Mouse (Mus musculus) ES-Bruce4 (cell line): Measurements from ENCODE around the gene Mars. TPM values are rescaled to one million over a fixed set of nuclear protein-coding genes. Genes with fewer than 3 reads are reported as not detected.

Experiments used
- H3K27ac ChIP-seq: 2 replicates; pipeline ENCODE4 v1.5.1; 2012; ENCODE audit warnings: low read length, inconsistent platforms; ENCODE audit not compliant: insufficient read depth
- H3K27me3 ChIP-seq: 2 replicates; pipeline ENCODE4 v1.6.1; 2012; ENCODE audit warnings: mild to moderate bottlenecking, low read length, inconsistent platforms; ENCODE audit not compliant: control insufficient read depth, poor library complexity, insufficient read depth, severe bottlenecking
- H3K36me3 ChIP-seq: 2 replicates; pipeline ENCODE4 v1.6.1; 2012; ENCODE audit warnings: inconsistent platforms, mild to moderate bottlenecking, low read length, moderate library complexity; ENCODE audit not compliant: control insufficient read depth, poor library complexity, insufficient read depth, severe bottlenecking
- H3K4me1 ChIP-seq: one replicate; pipeline ENCODE4 v1.8.1; 2011; ENCODE audit warnings: low read length; ENCODE audit not compliant: control insufficient read depth, insufficient read depth
- H3K4me3 ChIP-seq: 2 replicates; pipeline ENCODE4 v1.5.1; 2011; ENCODE audit warnings: low read depth, mild to moderate bottlenecking, low read length
- H3K9ac ChIP-seq: 2 replicates; pipeline ENCODE4 v1.6.1; 2012; ENCODE audit warnings: low read depth, mild to moderate bottlenecking, inconsistent platforms; ENCODE audit not compliant: poor library complexity, severe bottlenecking
- H3K9me3 ChIP-seq: replicated peaks from 2 replicates; pipeline ENCODE4 v1.6.1; 2012; ENCODE audit warnings: mild to moderate bottlenecking, low read length, inconsistent platforms; ENCODE audit not compliant: control insufficient read depth, poor library complexity, insufficient read depth, severe bottlenecking
- CTCF ChIP-seq: IDR thresholded peaks from one replicate; pipeline ENCODE4 v1.8.1; 2011; ENCODE audit warnings: low read depth, low read length
- EP300 ChIP-seq: IDR thresholded peaks from 2 replicates; pipeline ENCODE4 v1.6.1; 2011; ENCODE audit warnings: low read depth, low read length; ENCODE audit not compliant: insufficient read depth
- POLR2A ChIP-seq: IDR thresholded peaks from one replicate; pipeline ENCODE4 v1.8.1; 2011; ENCODE audit warnings: low read length; ENCODE audit not compliant: insufficient read depth
- polyA plus RNA-seq: library from polyadenylated mRNA; stranded (reverse); fragments of >200 nt; gene quantifications from 2 replicates; pipeline ENCODE4 v1.2.4, GENCODE M21; 2011; ENCODE audit warnings: low read depth; ENCODE audit not compliant: missing spikeins, insufficient read depth, insufficient read length

Mars gene
- polyA plus RNA-seq, 1 experiment: 136 TPM

GRCm38 (mm10) chr10:127295986-127296794 is 15.4 kb downstream of the Mars start:
- no peak overlapping the region for H3K4me3 ChIP-seq
- no peak overlapping the region for H3K27ac ChIP-seq
- peaks cover 12% of the 10 kb centered on the region for H3K9me3 ChIP-seq
- no peak for TF ChIP-seq CTCF
- H3K4me1 ChIP-seq: no peaks in the 10 kb centered on the region
- no peak overlapping the region for H3K9ac ChIP-seq
- H3K27me3 ChIP-seq: no peaks in the 10 kb centered on the region
- peaks cover 59% of the 10 kb centered on the region for H3K36me3 ChIP-seq

- peaks cover 12% of the 10 kb centered on the region for H3K9me3 ChIP-seq
Observed at GRCm38 (mm10) chr10:127294895-127295510, 16.6 kb downstream of the Mars start.

GRCm38 (mm10) chr10:127293590-127294113 is 17.9 kb downstream of the Mars start:
- no peaks in the 10 kb centered on the region for H3K27me3 ChIP-seq
- no peak for TF ChIP-seq POLR2A
- no peak for TF ChIP-seq CTCF
- no peak for TF ChIP-seq EP300
- no peak overlapping the region for H3K9ac ChIP-seq
- H3K27ac ChIP-seq: no peak overlapping the region
- peaks cover 45% of the 10 kb centered on the region for H3K36me3 ChIP-seq
- H3K9me3 ChIP-seq: peaks cover 12% of the 10 kb centered on the region
- no peaks in the 10 kb centered on the region for H3K4me1 ChIP-seq
- no peak overlapping the region for H3K4me3 ChIP-seq

More at GRCm38 (mm10) chr10:127294895-127295510, 16.6 kb downstream of the Mars start:
- H3K36me3 ChIP-seq: peaks cover 52% of the 10 kb centered on the region
- H3K27ac ChIP-seq: no peak overlapping the region
- no peaks in the 10 kb centered on the region for H3K4me1 ChIP-seq
- H3K9ac ChIP-seq: no peak overlapping the region
- no peak for TF ChIP-seq EP300
- TF ChIP-seq CTCF: no peak
- no peak for TF ChIP-seq POLR2A
- H3K27me3 ChIP-seq: no peaks in the 10 kb centered on the region
- H3K4me3 ChIP-seq: no peak overlapping the region

DNA sequence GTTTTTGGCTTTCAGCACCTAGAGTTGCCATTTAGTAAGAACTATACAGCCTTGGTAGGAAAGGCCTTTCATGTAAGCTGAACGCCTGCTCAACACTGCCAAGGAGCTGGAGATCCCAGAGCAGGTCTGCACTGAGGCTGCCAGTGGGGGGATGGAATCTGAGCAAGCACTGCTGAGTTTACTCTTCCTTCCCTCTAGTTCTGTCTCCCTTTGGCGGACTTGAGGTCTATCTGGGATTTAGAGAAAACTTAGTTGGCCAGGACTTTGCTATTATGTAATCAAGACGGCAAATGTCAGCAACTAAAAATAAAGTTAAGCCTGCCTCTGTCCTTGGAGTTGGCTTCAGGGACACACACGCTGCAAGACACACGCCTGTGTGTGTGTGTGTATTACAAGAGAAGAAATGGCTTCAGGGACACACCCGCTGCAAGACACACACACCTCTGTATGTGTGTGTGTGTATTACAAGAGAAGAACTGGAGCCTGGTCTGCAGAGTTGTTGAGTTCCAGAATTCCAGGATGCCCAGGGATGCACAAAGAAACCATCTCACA is 18.5 kb downstream of the Mars start:
- Histone ChIP-seq H3K36me3 (peaks cover 44% of the 10 kb centered on the region), H3K9me3 (peaks cover 12% of the 10 kb centered on the region)

DNA sequence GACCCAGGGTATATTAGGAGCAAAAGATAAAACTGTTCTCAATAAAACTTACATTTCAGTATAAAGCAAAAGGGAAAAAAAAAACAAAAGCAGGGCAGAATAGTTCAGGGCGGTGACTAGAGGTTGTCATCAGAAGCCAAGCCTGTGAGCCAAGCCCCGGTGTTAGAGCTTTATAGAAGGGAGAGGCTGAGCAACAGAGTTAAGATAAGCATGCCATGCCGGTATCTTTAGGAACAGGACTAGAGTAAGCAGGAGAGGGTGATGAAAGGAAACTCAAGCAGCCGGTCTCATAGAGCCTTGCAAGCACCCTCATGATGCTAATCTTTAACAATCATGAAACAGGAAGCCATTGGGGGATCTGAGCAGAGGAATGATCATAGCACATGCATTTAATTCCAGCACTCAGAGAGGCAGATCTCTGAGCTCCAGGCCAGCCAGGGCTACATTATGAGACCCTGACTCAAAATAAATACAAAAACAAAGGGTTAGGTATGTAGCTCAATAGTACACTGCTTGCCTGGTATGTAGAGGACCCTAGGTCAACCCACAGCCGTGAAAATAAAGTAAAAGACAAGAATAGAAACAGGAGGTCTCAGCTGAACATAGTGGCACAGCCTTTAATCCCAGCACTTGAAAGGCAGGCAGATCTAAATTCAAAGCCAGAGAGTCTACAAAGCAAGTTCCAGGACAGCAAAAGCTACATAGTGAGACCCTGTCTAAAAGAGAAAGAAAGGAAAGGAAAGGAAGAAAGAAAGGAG is 19.5 kb downstream of the Mars start:
- TF ChIP-seq EP300 (no peak), POLR2A (no peak), CTCF (no peak)
- Histone ChIP-seq H3K27me3 (no peaks in the 10 kb centered on the region), H3K9ac (no peak overlapping the region), H3K27ac (no peak overlapping the region), H3K36me3 (peaks cover 34% of the 10 kb centered on the region), H3K9me3 (peaks cover 12% of the 10 kb centered on the region), H3K4me1 (peaks cover 4% of the 10 kb centered on the region), H3K4me3 (peak overlapping the region; percentile 11; the same call in 1 of the 2 replicates)

More for the DNA sequence above, 18.5 kb downstream of the Mars start:
- Histone ChIP-seq H3K27me3 (no peaks in the 10 kb centered on the region), H3K4me1 (no peaks in the 10 kb centered on the region), H3K27ac (no peak overlapping the region), H3K9ac (no peak overlapping the region), H3K4me3 (no peak overlapping the region)
- TF ChIP-seq CTCF (no peak), POLR2A (no peak), EP300 (no peak)
